Mouse (Mus musculus): ENCODE measurements around the gene Rbm8a2. TPM values are rescaled to one million over a fixed set of nuclear protein-coding genes. Genes with fewer than 3 reads are reported as not detected.

The Rbm8a2 gene
- total RNA-seq, 2 experiments from 2014 or later: 0.38 TPM; not detected in 1

GRCm38 (mm10) chr1:175936282-175936737 is 42.6 kb downstream of the Rbm8a2 start:
- intact Hi-C loops (cut with DNase I): loop anchor here (2.0 to 10.0 kb wide), 3 partner anchors 288 to 926 kb away; no protein-coding TSS in a partner anchor
- peak; percentile 73 for DNase-seq

- DNase-seq: no peak
- intact Hi-C loops (cut with DNase I): loop anchor here (10.0 kb wide), 1 partner anchor 293 kb away; no protein-coding TSS in a partner anchor
These were observed 47.5 kb downstream of the Rbm8a2 start for GRCm38 (mm10) chr1:175931391-175931790.

Other genes with a start within 250 kb of the Rbm8a2 start
- gene Exo1, start 98.5 kb downstream of the Rbm8a2 start, total RNA-seq (2021): 1 to 10 TPM; 4.5 to 5.5 TPM
- not detected for gene Gm38100, start 58.8 kb downstream of the Rbm8a2 start, total RNA-seq (2021)

All from left cerebral cortex, postnatal 4 days (tissue).